Mouse (Mus musculus): Measurements from ENCODE around the gene Rnf126.

GRCm38 (mm10) chr10:79745898-79746773 lies 20.6 kb downstream of the Rnf126 start, which contains the start of gene Polrmt:
- TF ChIP-seq POLR2A (IDR thresholded peaks at IDR 0.05; ENCODE audit: insufficient read depth, low read depth, low read length) (peak; percentile 93), CTCF (IDR thresholded peaks at IDR 0.05; ENCODE audit: insufficient read depth, low read depth, low read length) (no peak)
